Mouse (Mus musculus): ENCODE measurements around the gene Src. TPM values are rescaled to one million over a fixed set of nuclear protein-coding genes. Genes with fewer than 3 reads are reported as not detected.

Gene Src
- polyA plus RNA-seq, 1 experiment, result 59.8 TPM

- peak; percentile 62 for DNase-seq
- no peak for TF ChIP-seq CTCF (IDR thresholded peaks at IDR 0.05; ENCODE audit: insufficient read depth, low read length)
- peak; percentile 57; the same call in 1 of the 2 replicates for TF ChIP-seq POLR2A (IDR thresholded peaks at IDR 0.05; ENCODE audit: borderline replicate concordance, extremely low read depth, low read depth, low read length)
- WGBS, result 46% methylated on average over 11 of the region's 11 CpGs
- H3K4me3 ChIP-seq (replicated peaks; ENCODE audit: extremely low read depth, low read depth, low read length), result peak overlapping the region; percentile 64
- peaks cover 17% of the 10 kb centered on the region; the same call in 1 of the 2 replicates for H3K4me1 ChIP-seq (ENCODE audit: control insufficient read depth, insufficient read depth, low read length)
Observed at GRCm38 (mm10) chr2:157422854-157423705, 4.8 kb downstream of the Src start.

- 7% methylated on average over 21 of the region's 21 CpGs for WGBS
- DNase-seq, result no peak
- peak overlapping the region; percentile 64 for H3K4me3 ChIP-seq (replicated peaks; ENCODE audit: extremely low read depth, low read depth, low read length)
- peaks cover 17% of the 10 kb centered on the region; the same call in 1 of the 2 replicates for H3K4me1 ChIP-seq (ENCODE audit: control insufficient read depth, insufficient read depth, low read length)
- no peak for TF ChIP-seq POLR2A (IDR thresholded peaks at IDR 0.05; ENCODE audit: borderline replicate concordance, extremely low read depth, low read depth, low read length)
- no peak for TF ChIP-seq CTCF (IDR thresholded peaks at IDR 0.05; ENCODE audit: insufficient read depth, low read length)
Observed at GRCm38 (mm10) chr2:157423706-157424125, 5.5 kb downstream of the Src start.

- peaks cover 17% of the 10 kb centered on the region; the same call in 1 of the 2 replicates for H3K4me1 ChIP-seq (ENCODE audit: control insufficient read depth, insufficient read depth, low read length)
- peak overlapping the region; percentile 54 for H3K4me3 ChIP-seq (replicated peaks; ENCODE audit: extremely low read depth, low read depth, low read length)
- TF ChIP-seq POLR2A (IDR thresholded peaks at IDR 0.05; ENCODE audit: borderline replicate concordance, extremely low read depth, low read depth, low read length) (no peak), CTCF (IDR thresholded peaks at IDR 0.05; ENCODE audit: insufficient read depth, low read length) (no peak)
- 3% methylated on average over 51 of the region's 98 CpGs for WGBS
- peak; percentile 64 for DNase-seq
Observed at GRCm38 (mm10) chr2:157424126-157424903, 6.1 kb downstream of the Src start.

GRCm38 (mm10) chr2:157424904-157425642 is 6.8 kb downstream of the Src start:
- no peak for DNase-seq
- WGBS, result 56% methylated on average over 16 of the region's 16 CpGs
- Histone ChIP-seq H3K4me1 (ENCODE audit: control insufficient read depth, insufficient read depth, low read length) (peaks cover 17% of the 10 kb centered on the region; the same call in 1 of the 2 replicates), H3K4me3 (replicated peaks; ENCODE audit: extremely low read depth, low read depth, low read length) (peak overlapping the region; percentile 54)
- TF ChIP-seq CTCF (IDR thresholded peaks at IDR 0.05; ENCODE audit: insufficient read depth, low read length), result no peak
- TF ChIP-seq POLR2A (IDR thresholded peaks at IDR 0.05; ENCODE audit: borderline replicate concordance, extremely low read depth, low read depth, low read length), result 0 out of 2 replicates have a peak, but pooled peaks have one; percentile 10

DNA sequence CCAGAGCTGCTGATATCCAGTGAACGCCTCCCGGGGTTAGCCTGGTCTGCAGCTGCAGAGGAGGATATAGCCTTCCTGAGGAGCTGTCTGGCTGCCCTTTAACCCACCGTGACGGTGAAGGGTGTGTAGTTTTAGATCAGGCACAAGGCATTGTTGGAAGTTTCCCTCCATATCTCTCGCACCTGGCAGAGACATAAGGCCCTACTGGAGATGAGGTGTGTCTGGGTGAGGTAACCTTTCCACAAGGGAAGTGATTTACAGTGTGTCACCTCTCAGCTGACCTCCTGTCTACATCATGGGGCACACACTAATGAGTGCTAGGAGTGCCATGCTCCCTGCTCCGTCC is 7.4 kb downstream of the Src start:
- Histone ChIP-seq H3K4me1 (ENCODE audit: control insufficient read depth, insufficient read depth, low read length) (peaks cover 17% of the 10 kb centered on the region; the same call in 1 of the 2 replicates), H3K4me3 (replicated peaks; ENCODE audit: extremely low read depth, low read depth, low read length) (no peak overlapping the region)
- no peak for DNase-seq
- no peak for TF ChIP-seq CTCF (IDR thresholded peaks at IDR 0.05; ENCODE audit: insufficient read depth, low read length)
- no peak for TF ChIP-seq POLR2A (IDR thresholded peaks at IDR 0.05; ENCODE audit: borderline replicate concordance, extremely low read depth, low read depth, low read length)
- WGBS, result 72% methylated on average over 6 of the region's 6 CpGs

- Histone ChIP-seq H3K4me3 (replicated peaks; ENCODE audit: extremely low read depth, low read depth, low read length) (no peak overlapping the region), H3K4me1 (ENCODE audit: control insufficient read depth, insufficient read depth, low read length) (peaks cover 17% of the 10 kb centered on the region; the same call in 1 of the 2 replicates)
- no peak for DNase-seq
- TF ChIP-seq POLR2A (IDR thresholded peaks at IDR 0.05; ENCODE audit: borderline replicate concordance, extremely low read depth, low read depth, low read length) (0 out of 2 replicates have a peak, but pooled peaks have one; percentile 17), CTCF (IDR thresholded peaks at IDR 0.05; ENCODE audit: insufficient read depth, low read length) (no peak)
- 67% methylated on average over 6 of the region's 6 CpGs for whole genome bisulfite sequencing
Observed at GRCm38 (mm10) chr2:157426171-157426570, 7.9 kb downstream of the Src start.

DNA sequence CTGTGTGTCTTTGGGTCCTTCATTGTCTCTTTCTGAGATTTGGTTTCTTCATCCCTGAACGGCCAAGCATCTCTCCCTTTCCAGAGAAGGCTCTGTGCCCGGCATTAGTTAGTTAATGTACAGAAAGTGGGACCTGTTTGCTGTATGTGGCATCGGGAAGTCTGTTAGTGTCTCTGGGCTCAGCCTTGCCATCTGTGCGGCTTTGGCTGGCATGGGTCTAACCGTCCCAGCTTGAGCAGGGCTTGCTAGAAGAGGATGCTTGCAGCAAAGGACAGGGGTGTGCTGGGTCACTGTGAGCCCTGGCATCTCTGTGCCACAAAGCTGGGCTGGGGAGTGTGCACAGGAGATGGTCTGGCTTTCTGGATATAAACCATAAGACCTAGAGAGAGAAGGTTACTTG is 8.9 kb downstream of the Src start:
- Histone ChIP-seq H3K4me3 (replicated peaks; ENCODE audit: extremely low read depth, low read depth, low read length) (no peak overlapping the region), H3K4me1 (ENCODE audit: control insufficient read depth, insufficient read depth, low read length) (peaks cover 19% of the 10 kb centered on the region; the same call in 1 of the 2 replicates)
- no peak for DNase-seq
- TF ChIP-seq POLR2A (IDR thresholded peaks at IDR 0.05; ENCODE audit: borderline replicate concordance, extremely low read depth, low read depth, low read length) (no peak), CTCF (IDR thresholded peaks at IDR 0.05; ENCODE audit: insufficient read depth, low read length) (no peak)
- 75% methylated on average over 5 of the region's 5 CpGs for WGBS

- peaks cover 14% of the 10 kb centered on the region; the same call in 1 of the 2 replicates for H3K4me1 ChIP-seq (ENCODE audit: control insufficient read depth, insufficient read depth, low read length)
- TF ChIP-seq CTCF (IDR thresholded peaks at IDR 0.05; ENCODE audit: insufficient read depth, low read length) (no peak), POLR2A (IDR thresholded peaks at IDR 0.05; ENCODE audit: borderline replicate concordance, extremely low read depth, low read depth, low read length) (no peak)
- WGBS, result 66% methylated on average over 13 of the region's 13 CpGs
- H3K4me3 ChIP-seq (replicated peaks; ENCODE audit: extremely low read depth, low read depth, low read length), result no peak overlapping the region
- no peak for DNase-seq
Observed at GRCm38 (mm10) chr2:157428351-157429139, 10.3 kb downstream of the Src start.
